Mouse (Mus musculus) lung, adult 2 months (tissue): ENCODE measurements around the gene Slc43a1.

ENCODE experiments used
- CTCF ChIP-seq: fragments of 200-500 bp; IDR thresholded peaks from 2 replicates; pipeline ENCODE4 v1.5.1; 2011; ENCODE audit warnings: mild to moderate bottlenecking, low read length, control low read depth; ENCODE audit not compliant: insufficient read depth
- POLR2A ChIP-seq: fragments of 200-500 bp; IDR thresholded peaks from 2 replicates; pipeline ENCODE4 v1.6.1; 2011; ENCODE audit warnings: low read depth, mild to moderate bottlenecking, control low read depth, low read length, borderline replicate concordance; ENCODE audit errors: extremely low read depth

GRCm38 (mm10) chr2:84883942-84884341 is 45.3 kb downstream of the Slc43a1 start:
- no peak for TF ChIP-seq CTCF
- no peak for TF ChIP-seq POLR2A
